Mouse (Mus musculus): ENCODE results near the gene Mrpl44. TPM values are rescaled to one million over a fixed set of nuclear protein-coding genes. Genes with fewer than 3 reads are reported as not detected.

The Mrpl44 gene
- 10 to 100 TPM; 35.5 to 36.4 TPM for total RNA-seq (2021)
- long read RNA-seq, experiment 1, transcript Mrpl44-201 (4 exons, 1,424 nt): major isoform, 47 of 61 reads
- long read RNA-seq, experiment 1, partial matches to known transcripts: 14 of 61 reads
- long read RNA-seq, experiment 1, other reads (novel, unspliced or antisense): 0 of 61 reads
- long read RNA-seq, experiment 2, transcript Mrpl44-201 (4 exons, 1,424 nt): major isoform, 53 of 57 reads
- long read RNA-seq, experiment 2, partial matches to known transcripts: 3 of 57 reads
- long read RNA-seq, experiment 2, other reads (novel, unspliced or antisense): 1 of 57 reads

DNA sequence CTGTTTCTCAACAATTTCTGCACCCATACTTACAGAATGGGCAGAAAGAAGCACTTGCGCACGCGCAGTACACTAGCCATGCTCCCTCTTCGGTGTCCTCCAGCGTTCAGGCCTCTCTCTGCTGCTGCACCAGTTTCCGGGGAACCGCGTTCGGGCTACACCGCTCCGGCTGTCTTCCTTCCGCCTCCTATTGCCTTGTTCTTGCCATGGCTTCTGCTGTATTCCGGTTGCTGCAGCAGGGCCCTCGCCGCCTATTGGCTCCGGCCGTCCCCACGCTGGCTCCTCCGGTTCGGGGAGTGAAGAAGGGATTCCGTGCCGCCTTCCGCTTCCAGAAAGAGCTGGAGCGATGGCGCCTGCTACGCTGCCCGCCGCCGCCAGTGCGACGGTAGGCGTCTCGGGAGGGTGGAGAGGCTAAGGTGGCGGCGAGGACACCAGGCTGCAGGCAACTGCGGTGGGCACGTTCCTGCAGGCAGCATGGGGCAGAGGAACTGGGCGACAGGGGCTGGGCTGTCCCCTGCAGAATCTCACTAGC lies at the start of gene Mrpl44, which contains the start of gene Wdfy1:
Mrpl44 (plus strand) TSS at position 92 of the 532 bp plus-strand sequence.
Wdfy1 (minus strand) TSS at position 217 of the 532 bp plus-strand sequence.
- intact Hi-C loops (cut with DNase I; ENCODE audit: low total_unique reads): no loop called here
- peak; percentile 95 for DNase-seq

DNA sequence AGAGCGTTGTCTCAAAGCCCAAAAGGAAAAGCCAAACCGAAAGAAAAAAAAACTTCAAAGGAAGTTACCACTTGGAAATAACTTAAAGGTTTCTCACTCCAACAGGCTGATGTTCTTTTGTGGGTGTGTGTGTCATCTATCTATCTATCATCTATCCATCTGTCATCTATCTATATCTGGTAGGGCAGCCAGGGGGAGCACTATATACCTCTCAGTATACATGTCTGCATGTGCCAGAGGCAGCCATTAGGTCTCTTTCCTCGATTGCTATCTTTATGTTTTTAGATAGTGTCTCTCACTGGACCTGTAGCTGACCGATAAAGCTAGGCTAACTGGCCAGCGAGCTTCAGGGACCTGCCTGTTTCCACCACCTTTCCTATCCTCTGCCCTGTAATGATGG lies 41.0 kb upstream of the Mrpl44 start:
- intact Hi-C loops (cut with DNase I; ENCODE audit: low total_unique reads): no loop called here
- DNase-seq: no peak

DNA sequence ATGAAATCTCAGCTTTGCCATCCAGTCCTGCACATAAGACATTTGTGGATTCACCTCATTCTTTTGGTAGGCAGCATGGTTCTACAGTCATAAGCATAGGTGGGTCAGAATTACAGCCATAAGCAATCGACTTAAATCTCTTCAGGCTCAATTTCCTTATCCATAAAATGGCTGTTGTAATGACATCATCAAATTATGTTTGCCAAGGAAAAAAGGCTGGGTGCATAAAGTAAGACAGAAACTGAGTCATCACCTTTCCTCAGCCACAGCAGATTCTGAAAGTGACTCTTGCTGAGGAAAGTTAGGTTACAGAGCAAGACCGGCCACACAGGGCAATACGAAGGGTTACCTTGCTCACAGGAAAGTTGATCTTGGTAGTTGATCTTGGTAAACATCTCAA lies 39.4 kb upstream of the Mrpl44 start:
- DNase-seq: no peak
- intact Hi-C loops (cut with DNase I; ENCODE audit: low total_unique reads): no loop called here

DNA sequence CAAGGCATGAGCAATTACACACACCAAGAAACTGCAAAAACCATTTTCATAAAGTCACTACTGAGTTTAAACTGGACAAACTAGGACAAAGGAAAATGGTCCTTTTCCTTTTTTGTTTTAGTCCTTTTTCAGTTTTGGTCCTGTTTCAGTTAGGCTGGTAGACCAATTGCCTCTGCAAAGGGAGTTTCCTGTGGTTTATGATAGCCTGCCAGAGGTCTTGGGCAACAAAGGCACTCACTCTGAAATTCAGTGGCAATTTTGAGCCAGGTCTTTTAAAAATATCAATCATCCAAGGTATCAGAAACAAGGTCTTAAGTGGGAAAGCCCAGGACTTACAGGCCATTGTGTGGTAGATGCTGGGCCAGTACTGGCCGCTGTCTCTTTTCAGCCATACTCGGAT lies 36.1 kb upstream of the Mrpl44 start:
- no peak for DNase-seq
- intact Hi-C loops (cut with DNase I; ENCODE audit: low total_unique reads): no loop called here

DNA sequence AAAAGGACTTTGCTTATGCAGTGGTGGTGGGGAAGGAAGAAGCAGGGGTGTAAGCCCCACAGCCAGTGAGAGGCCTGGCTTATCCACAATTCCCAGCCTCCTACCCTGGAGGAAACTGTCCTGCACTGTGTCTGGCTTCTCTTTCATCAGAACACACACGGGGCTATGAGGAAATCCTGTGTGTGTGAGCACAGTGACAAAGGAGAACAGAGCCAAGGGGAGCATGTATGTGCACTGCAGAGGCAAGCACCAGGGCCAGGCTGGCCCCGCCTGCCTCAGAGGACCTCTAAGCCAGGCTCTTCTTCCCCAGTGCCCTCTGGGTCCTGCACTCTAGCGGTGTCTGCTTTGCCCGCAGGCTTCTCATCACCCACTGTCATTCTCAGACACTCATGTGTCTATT lies 34.8 kb upstream of the Mrpl44 start:
- intact Hi-C loops (cut with DNase I; ENCODE audit: low total_unique reads): no loop called here
- DNase-seq: no peak

DNA sequence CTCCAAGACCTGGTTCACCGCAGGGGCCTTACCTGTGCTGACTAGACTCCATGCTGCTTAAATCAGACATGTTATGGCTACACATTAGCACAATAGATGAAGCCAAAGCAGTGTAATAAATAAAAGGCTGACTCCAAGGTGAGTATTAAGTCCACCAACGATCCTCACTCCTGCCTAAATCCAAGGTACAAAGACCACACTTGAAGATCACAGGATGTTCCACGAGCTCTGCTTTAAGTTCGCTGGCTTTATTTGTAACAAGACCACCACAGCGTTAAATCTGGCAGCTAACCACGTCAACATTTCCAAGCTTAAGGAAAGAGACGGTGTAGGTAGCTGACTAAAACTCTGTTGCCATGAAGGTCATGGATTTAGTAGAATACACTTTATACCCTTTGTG lies 32.9 kb upstream of the Mrpl44 start:
- intact Hi-C loops (cut with DNase I; ENCODE audit: low total_unique reads): no loop called here
- DNase-seq: no peak

DNA sequence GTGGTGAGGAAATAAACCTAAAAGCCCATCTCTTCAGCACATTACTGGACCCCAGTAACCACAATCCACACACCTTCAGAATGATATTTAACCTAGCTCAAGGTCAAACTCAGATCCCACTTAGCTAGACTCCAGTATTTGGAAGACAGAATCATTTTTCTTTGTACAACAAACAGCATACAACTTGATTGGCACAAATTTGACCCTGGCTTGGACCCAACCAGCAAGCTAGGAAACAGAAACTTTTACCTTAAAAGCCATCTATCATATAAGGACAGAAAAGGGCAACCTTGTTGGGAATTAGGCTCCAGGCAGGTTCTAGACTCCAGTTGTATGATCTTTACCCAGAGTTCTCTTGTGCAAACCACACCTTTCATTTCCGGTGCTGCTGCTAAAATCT lies 32.4 kb upstream of the Mrpl44 start:
- intact Hi-C loops (cut with DNase I; ENCODE audit: low total_unique reads): no loop called here
- DNase-seq: no peak

DNA sequence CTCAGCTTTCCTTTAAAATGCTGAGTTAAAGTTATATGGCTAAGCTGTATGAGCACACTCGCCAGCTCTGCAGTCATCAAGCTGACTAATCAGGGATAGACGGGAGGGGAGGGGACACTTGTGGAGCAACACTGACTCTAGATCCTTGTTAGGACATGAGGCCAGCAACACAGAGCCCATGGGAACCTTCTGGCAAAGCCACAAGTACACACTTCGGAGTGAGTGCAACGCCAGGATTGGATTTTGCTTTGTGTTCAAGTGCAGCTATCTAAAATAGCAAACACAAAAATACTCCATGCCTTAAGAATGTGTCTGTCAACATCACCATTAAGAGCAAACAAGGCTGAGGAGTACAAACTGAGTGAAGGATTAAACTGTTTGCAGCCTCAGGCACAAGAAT lies 29.8 kb upstream of the Mrpl44 start:
- intact Hi-C loops (cut with DNase I; ENCODE audit: low total_unique reads): no loop called here

DNA sequence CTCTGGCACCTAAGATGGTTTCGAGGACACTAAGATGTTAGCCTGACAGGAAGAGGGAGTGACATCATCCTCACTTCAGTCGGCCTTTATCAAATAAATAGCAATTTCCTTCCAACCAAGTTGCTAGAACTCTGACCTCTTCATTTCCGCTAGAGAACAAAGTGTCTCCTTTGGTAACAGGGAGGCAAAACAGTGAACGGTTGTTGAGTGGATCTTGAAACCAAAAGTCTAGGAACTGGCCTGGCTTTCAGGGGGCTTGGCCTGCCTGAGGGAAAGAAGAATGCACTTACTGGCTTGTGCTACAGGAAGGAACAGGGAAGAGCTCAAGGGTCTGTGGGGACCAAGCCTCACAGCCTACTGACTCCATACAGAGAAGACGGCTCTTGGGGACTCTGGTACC lies 24.6 kb upstream of the Mrpl44 start:
- no peak for DNase-seq
- intact Hi-C loops (cut with DNase I; ENCODE audit: low total_unique reads): no loop called here

More for the DNA sequence above, 29.8 kb upstream of the Mrpl44 start:
- DNase-seq: peak; percentile 67

DNA sequence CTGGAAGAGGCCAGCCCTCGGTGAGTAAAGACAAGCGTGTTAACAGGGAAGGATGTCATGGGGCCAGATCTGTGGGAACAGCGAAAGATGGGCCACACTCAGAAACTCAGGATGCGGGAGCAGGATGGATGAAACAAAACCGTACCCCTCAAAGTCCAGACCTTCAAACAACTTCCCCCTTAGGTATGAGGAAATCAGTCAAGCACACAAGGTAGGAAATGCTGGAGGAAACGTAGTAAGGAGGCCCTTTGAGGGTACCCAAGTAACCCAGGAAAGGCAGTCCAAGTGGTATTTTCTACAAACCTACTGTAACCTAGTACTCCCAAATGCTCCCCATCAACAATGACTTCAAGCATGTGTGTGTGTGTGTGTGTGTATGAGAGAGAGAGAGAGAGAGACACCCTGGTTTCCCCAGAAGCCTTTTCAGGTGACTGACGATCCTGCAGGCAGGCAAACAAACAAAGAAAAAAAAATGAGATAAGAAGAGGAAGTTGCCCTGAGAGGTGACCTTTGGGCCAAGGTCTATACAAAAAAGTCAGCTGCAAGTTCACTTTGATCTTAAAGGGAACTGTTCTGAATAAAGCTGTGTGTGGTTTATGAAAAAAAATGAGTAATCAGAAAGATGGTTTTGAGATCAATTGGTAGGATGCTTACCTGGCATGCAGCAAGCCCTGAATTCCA lies 23.7 kb upstream of the Mrpl44 start:
- intact Hi-C loops (cut with DNase I; ENCODE audit: low total_unique reads): no loop called here
- no peak for DNase-seq

DNA sequence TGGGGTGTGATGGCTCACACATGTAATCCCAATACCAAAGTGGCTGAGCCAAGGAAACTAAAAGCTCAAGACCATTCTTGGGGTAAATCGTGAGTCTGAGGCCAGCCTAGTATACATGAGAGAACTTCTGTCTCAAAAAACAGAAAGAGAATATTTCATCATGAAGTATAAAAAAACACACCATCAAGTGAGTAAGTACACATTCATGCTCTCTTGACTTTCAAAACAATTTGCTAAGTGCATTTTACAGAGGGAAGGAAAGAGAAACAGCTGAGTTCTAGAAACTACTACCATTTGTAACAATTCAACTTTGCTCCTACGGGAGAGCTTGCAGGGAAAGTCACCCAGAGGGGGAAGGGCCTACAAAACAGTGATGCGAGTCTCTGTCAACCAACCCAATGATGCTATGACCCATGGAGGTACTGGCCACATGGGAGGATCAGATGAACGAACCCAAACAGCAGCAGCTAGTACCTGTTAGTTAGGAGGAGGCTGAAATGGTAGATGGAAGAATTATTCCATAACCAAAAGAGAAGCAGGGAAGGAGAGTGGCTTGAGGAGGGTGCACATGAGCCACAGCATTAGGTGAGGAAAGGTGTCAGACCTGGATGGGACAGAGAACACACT lies 23.0 kb upstream of the Mrpl44 start:
- intact Hi-C loops (cut with DNase I; ENCODE audit: low total_unique reads): no loop called here
- no peak for DNase-seq

DNA sequence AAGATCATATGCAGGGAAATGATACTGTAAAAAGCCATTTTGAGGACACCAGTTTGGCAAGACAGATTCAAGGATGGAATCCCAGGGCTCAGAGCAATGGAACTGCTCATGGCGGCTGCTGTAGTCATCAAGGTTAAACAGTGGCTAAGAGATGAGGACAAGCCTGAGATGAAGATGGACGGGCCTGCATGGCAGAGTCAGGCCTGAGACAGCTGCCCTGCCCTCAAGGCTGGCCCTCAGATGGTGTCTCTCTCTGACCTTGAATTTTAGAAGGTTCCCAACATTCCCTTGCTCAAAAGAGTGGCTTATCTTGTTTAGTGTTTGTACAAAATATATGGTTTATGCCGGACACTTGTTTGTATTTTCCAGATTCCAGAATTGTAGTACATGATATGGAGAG lies 22.4 kb upstream of the Mrpl44 start:
- intact Hi-C loops (cut with DNase I; ENCODE audit: low total_unique reads): no loop called here
- no peak for DNase-seq

DNA sequence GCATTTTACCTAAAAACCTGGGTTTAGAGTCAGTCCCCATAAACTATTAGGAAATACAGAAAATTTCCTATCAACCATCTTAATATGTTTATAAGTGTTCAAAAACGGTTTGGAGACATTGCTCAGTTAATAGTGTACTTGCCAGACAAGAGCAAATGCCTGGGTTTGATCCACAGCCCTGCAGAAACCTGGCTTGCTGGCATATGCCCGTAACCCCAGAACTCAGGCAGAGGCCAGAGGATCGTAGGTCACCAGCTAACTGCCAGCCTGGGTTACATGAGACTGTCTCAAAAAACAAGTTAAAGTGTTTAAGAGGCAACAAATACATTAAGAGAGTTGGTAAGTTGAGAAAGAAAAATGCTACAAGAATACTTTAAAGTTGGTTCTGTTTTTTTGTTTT lies 20.9 kb upstream of the Mrpl44 start:
- intact Hi-C loops (cut with DNase I; ENCODE audit: low total_unique reads): no loop called here
- DNase-seq: peak; percentile 22

DNA sequence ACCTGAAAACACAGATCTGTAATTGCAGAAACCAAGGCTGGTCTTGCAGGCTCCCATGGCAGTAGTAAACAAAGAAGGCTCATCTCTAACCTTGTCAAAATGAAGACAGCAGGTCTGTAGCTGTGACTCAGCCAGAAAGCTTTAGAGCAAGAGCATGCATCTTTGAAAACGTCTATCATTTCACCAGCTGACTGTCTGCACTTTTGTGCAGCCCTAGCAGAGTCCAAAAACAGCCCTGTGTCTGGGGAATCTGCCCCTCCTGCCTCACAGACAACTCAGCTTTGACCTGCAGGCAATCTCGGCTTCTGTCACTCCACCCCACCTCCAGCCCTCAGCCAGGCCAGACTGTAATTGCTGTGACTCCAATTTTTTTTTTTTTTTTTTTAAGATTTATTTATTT lies 20.4 kb upstream of the Mrpl44 start:
- intact Hi-C loops (cut with DNase I; ENCODE audit: low total_unique reads): no loop called here
- DNase-seq: no peak

DNA sequence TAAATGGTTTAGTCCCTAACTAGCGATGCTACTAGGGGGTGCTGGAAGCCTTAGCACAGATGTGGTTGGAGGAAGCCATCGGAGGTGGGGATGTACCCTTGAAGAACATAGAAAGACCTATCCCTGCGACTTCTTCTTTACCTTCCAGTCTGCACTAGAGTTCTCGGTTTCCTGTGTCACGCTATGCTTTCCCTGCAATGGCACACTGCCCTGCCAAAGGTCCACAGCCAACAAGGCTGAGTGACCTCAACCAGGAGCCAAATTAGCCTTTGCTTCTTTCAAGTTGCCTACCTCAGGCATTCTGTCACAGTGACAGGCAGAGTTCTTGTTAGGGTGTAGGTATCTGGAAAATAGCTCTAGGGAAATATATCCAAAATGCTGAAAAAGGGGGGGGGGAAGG lies 19.4 kb upstream of the Mrpl44 start:
- intact Hi-C loops (cut with DNase I; ENCODE audit: low total_unique reads): no loop called here
- peak; percentile 20 for DNase-seq

DNA sequence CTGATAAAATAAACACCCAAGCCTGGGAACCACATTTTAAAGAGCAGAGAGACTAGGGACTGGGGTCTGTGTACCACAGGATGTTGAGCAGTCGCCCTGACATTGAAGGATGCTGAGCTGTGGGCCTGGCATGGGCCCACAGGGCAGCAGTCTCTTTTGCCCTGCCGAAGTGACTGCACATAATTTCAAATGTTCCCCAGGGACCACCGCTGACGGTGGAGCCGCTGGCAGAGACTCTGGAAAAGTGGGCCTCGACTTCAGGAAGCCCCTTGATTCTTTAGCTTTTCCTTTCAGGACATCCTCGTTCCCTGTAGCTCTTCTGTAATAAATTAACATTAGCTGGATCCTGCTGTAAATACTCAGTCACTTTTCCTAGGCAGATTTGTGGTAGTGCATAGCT lies 18.7 kb upstream of the Mrpl44 start:
- intact Hi-C loops (cut with DNase I; ENCODE audit: low total_unique reads): no loop called here
- DNase-seq: no peak

DNA sequence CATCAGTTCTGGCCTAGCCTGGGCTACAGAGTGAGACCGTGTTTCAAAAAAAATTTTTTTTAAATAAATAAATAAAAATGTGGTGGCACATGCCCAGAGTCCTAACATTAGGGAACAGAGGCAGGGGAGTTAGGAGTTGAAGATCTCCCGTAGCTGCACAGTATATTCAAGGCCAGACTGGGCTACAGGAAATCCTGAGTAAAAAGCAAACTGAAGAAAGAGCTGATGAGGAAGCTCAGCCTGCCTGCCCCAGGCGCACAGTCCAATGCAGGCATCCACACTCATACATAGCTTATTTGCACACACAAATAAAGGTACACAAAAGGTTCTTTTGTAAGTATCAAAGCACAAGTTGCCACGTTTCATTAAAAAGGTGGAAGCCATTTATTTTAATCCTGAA lies 18.2 kb upstream of the Mrpl44 start:
- intact Hi-C loops (cut with DNase I; ENCODE audit: low total_unique reads): no loop called here
- DNase-seq: no peak

DNA sequence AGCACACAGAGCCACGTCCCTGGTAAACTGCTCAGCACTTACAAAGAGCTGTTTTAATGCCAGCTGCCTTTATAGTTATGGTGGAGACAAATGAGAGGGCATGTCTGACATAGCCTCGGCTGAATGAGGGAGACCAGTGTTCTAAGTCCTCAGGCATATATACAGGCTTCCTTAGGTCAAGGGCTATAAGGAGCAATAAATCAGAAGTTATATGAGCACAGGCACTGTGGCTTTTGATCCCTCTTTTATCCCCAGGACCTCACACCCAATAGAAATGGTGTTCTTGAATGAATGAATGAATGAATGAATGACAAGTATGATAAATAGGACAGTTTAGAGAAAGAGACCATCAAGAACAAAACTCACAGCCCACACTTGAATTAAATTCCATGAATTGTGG lies 16.8 kb upstream of the Mrpl44 start:
- intact Hi-C loops (cut with DNase I; ENCODE audit: low total_unique reads): no loop called here
- no peak for DNase-seq

DNA sequence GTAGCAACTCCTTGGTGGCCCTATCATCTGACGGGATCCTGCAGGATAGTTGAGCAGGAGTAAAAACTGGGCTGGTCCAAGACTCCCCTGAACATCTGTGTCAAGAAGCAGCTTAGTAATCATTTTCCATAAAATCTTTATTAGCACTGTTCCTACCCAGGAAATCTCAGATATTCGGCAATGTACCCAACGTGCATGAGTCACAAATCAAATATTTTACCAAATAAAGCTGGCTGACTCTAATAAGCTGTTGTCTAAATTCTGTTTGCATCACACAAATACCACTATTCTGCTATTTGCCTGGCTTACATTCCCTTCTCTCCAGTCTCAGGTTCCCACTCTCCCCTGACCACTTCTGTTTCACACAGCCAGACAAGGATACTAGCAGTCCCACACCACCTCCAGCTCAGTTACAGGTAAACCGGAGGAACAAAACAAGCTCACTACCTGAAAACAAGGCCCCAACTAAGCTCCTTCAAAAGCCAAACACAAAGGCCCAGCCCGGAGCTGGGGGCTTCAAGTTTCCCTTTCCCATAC lies 16.3 kb upstream of the Mrpl44 start:
- intact Hi-C loops (cut with DNase I; ENCODE audit: low total_unique reads): no loop called here
- no peak for DNase-seq

DNA sequence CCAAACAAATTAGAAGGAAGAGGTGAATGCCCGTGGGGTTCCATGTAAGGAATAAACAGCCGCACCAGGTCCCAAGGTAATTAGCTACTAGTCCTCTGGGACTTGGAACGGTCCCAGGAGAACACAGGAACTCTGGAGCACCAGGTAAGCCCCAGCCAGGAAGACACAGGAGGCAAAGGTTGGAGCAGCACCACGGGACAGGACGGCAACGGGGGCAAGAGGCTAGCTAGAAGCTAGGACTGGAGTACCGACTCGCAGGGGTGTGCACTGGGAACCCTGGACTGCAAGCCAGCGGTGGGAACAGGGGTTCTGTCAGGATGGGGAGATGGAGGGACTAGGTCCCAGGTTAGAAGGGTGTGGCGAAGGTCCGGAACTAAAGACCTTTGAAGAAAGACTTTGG lies 15.2 kb upstream of the Mrpl44 start:
- intact Hi-C loops (cut with DNase I; ENCODE audit: low total_unique reads): no loop called here
- DNase-seq: no peak

Measured in gastrocnemius, postnatal 14 days (tissue).